Mouse (Mus musculus) ES-Bruce4 (cell line): Measurements from ENCODE around the gene Pgs1.

Experiments
- CTCF ChIP-seq: IDR thresholded peaks from one replicate; pipeline ENCODE4 v1.8.1; 2011; ENCODE audit warnings: low read depth, low read length
- EP300 ChIP-seq: IDR thresholded peaks from 2 replicates; pipeline ENCODE4 v1.6.1; 2011; ENCODE audit warnings: low read depth, low read length; ENCODE audit not compliant: insufficient read depth

DNA sequence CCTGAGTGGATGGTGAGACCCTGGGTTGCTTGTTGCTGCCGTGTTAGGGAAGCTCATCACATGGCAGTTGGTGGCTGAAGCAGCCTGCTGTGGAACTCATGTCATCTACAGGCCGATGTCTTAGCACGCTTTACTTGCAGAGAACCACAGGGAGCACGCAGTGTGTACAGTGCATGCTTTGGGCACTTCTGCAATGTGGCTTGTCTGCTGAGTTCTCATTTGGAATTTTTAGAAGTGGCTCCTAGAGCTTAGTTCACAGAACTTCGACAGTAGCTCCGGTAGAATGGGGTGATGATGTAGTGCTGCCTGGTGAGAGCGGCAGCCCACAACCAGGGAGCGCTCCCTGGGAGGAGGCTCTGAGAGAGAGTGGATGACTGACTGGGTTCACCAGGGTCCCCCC lies 22.8 kb downstream of the Pgs1 start:
- TF ChIP-seq CTCF, result no peak
- TF ChIP-seq EP300, result no peak
